Mouse (Mus musculus) erythroblast, embryonic 14.5 days (primary cell): ENCODE results near the gene Tacr1.
"Not testable (repeated sequence)": the region's sequence is repeated elsewhere in the genome, so short reads cannot be mapped to it uniquely, and the experiment has no call there.

Experiments
- GATA1 ChIP-seq: IDR thresholded peaks from 2 replicates; pipeline ENCODE4 v1.6.1; 2012; ENCODE audit warnings: low read length, inconsistent platforms, mixed read lengths
- TAL1 ChIP-seq: IDR thresholded peaks from 3 replicates; pipeline ENCODE4 v1.6.1; 2012; ENCODE audit warnings: low read length, inconsistent platforms, mixed read lengths

- not testable (repeated sequence) for TF ChIP-seq TAL1, GATA1
These were observed 50.3 kb downstream of the Tacr1 start for GRCm38 (mm10) chr6:82452206-82453095.
